Mouse (Mus musculus): ENCODE measurements around the gene 4930404H24Rik. TPM values are rescaled to one million over a fixed set of nuclear protein-coding genes. Genes with fewer than 3 reads are reported as not detected.
"Not testable (repeated sequence)": the region's sequence is repeated elsewhere in the genome, so short reads cannot be mapped to it uniquely, and the experiment has no call there.

Gene 4930404H24Rik
- polyA plus RNA-seq, 1 experiment from 2014 or later: not detected

GRCm38 (mm10) chr2:153483118-153483983, 9.2 kb upstream of the 4930404H24Rik start:
- ATAC-seq (ENCODE audit: low FRiP score, low read depth): no peak
- peak overlapping the region; percentile 50; the same call in 1 of the 2 replicates for H3K9ac ChIP-seq
- WGBS: 12% methylated on average over 20 of the region's 20 CpGs
- peak overlapping the region; percentile 50 for H3K4me2 ChIP-seq (replicated peaks)
- no peak overlapping the region for H3K27ac ChIP-seq
- peaks cover 28% of the 10 kb centered on the region for H3K4me1 ChIP-seq
- peaks cover 16% of the 10 kb centered on the region; the same call in 1 of the 2 replicates for H3K27me3 ChIP-seq
- no peaks in the 10 kb centered on the region for H3K36me3 ChIP-seq
- H3K4me3 ChIP-seq: 0 out of 2 replicates have a peak overlapping the region, but pooled peaks have one; percentile 10
- no peaks in the 10 kb centered on the region for H3K9me3 ChIP-seq

- 0 out of 2 replicates have a peak overlapping the region, but pooled peaks have one; percentile 50 for H3K4me2 ChIP-seq (replicated peaks)
Measured at GRCm38 (mm10) chr2:153484071-153484470, 8.5 kb upstream of the 4930404H24Rik start.

GRCm38 (mm10) chr2:153490116-153490515, 2.5 kb upstream of the 4930404H24Rik start:
- Histone ChIP-seq H3K36me3 (no peaks in the 10 kb centered on the region), H3K9ac (no peak overlapping the region), H3K4me2 (replicated peaks) (no peak overlapping the region), H3K27me3 (peaks cover 41% of the 10 kb centered on the region), H3K4me3 (no peak overlapping the region), H3K27ac (no peak overlapping the region), H3K9me3 (no peaks in the 10 kb centered on the region), H3K4me1 (peaks cover 31% of the 10 kb centered on the region)
- WGBS: 81% methylated on average over 1 of the region's 1 CpGs
- ATAC-seq (ENCODE audit: low FRiP score, low read depth): no peak

More at GRCm38 (mm10) chr2:153484071-153484470, 8.5 kb upstream of the 4930404H24Rik start:
- ATAC-seq (ENCODE audit: low FRiP score, low read depth): no peak
- peaks cover 28% of the 10 kb centered on the region for H3K4me1 ChIP-seq
- no peaks in the 10 kb centered on the region for H3K9me3 ChIP-seq
- peaks cover 16% of the 10 kb centered on the region; the same call in 1 of the 2 replicates for H3K27me3 ChIP-seq
- H3K36me3 ChIP-seq: no peaks in the 10 kb centered on the region
- H3K27ac ChIP-seq: no peak overlapping the region
- peak overlapping the region; percentile 50; the same call in 1 of the 2 replicates for H3K9ac ChIP-seq
- no peak overlapping the region for H3K4me3 ChIP-seq
- 53% methylated on average over 4 of the region's 4 CpGs for WGBS

GRCm38 (mm10) chr2:153490940-153491339, 1.6 kb upstream of the 4930404H24Rik start:
- no peak overlapping the region for H3K9ac ChIP-seq
- no peak overlapping the region for H3K27ac ChIP-seq
- H3K4me1 ChIP-seq: peaks cover 31% of the 10 kb centered on the region
- H3K27me3 ChIP-seq: peaks cover 41% of the 10 kb centered on the region
- no peak overlapping the region for H3K4me3 ChIP-seq
- no peak overlapping the region for H3K4me2 ChIP-seq (replicated peaks)
- no peaks in the 10 kb centered on the region for H3K36me3 ChIP-seq
- no peaks in the 10 kb centered on the region for H3K9me3 ChIP-seq
- ATAC-seq (ENCODE audit: low FRiP score, low read depth): no peak
- 24% methylated on average over 5 of the region's 5 CpGs for WGBS

- H3K4me3 ChIP-seq: peak overlapping the region; percentile 63
- WGBS: 9% methylated on average over 18 of the region's 18 CpGs
- peak overlapping the region; percentile 68; the same call in 1 of the 2 replicates for H3K9ac ChIP-seq
- no peak overlapping the region for H3K27ac ChIP-seq
- H3K4me1 ChIP-seq: peaks cover 31% of the 10 kb centered on the region
- ATAC-seq (ENCODE audit: low FRiP score, low read depth): no peak; the same call in 1 of the 2 replicates
- H3K27me3 ChIP-seq: peaks cover 41% of the 10 kb centered on the region
- no peaks in the 10 kb centered on the region for H3K36me3 ChIP-seq
- H3K9me3 ChIP-seq: no peaks in the 10 kb centered on the region
- H3K4me2 ChIP-seq (replicated peaks): peak overlapping the region; percentile 98
Measured at GRCm38 (mm10) chr2:153491512-153492178, 945 bp upstream of the 4930404H24Rik start.

- Histone ChIP-seq H3K4me3 (peak overlapping the region; percentile 63), H3K27me3 (peaks cover 41% of the 10 kb centered on the region), H3K9ac (peak overlapping the region; percentile 68), H3K27ac (no peak overlapping the region), H3K4me2 (replicated peaks) (peak overlapping the region; percentile 98), H3K9me3 (no peaks in the 10 kb centered on the region), H3K4me1 (peaks cover 31% of the 10 kb centered on the region), H3K36me3 (no peaks in the 10 kb centered on the region)
- WGBS: 1% methylated on average over 24 of the region's 24 CpGs
- ATAC-seq (ENCODE audit: low FRiP score, low read depth): peak; percentile 25
Measured at GRCm38 (mm10) chr2:153492179-153492517, 442 bp upstream of the 4930404H24Rik start.

- peaks cover 41% of the 10 kb centered on the region for H3K27me3 ChIP-seq
- 28% methylated on average over 2 of the region's 2 CpGs for WGBS
Measured at GRCm38 (mm10) chr2:153493393-153493731, 772 bp downstream of the 4930404H24Rik start.

GRCm38 (mm10) chr2:153493781-153494292, 1.2 kb downstream of the 4930404H24Rik start:
- Histone ChIP-seq H3K36me3 (no peaks in the 10 kb centered on the region), H3K4me3 (no peak overlapping the region), H3K27ac (no peak overlapping the region), H3K4me1 (peaks cover 31% of the 10 kb centered on the region), H3K27me3 (peaks cover 41% of the 10 kb centered on the region), H3K4me2 (replicated peaks) (no peak overlapping the region), H3K9me3 (no peaks in the 10 kb centered on the region), H3K9ac (no peak overlapping the region)
- WGBS: 9% methylated on average over 6 of the region's 6 CpGs
- ATAC-seq (ENCODE audit: low FRiP score, low read depth): no peak

More at GRCm38 (mm10) chr2:153493393-153493731, 772 bp downstream of the 4930404H24Rik start:
- ATAC-seq (ENCODE audit: low FRiP score, low read depth): no peak
- Histone ChIP-seq H3K9ac (no peak overlapping the region), H3K9me3 (no peaks in the 10 kb centered on the region), H3K4me3 (peak overlapping the region; percentile 63), H3K4me2 (replicated peaks) (peak overlapping the region; percentile 98), H3K27ac (no peak overlapping the region), H3K36me3 (no peaks in the 10 kb centered on the region), H3K4me1 (peaks cover 31% of the 10 kb centered on the region)

- Histone ChIP-seq H3K27me3 (peaks cover 40% of the 10 kb centered on the region), H3K4me1 (peaks cover 31% of the 10 kb centered on the region), H3K4me2 (replicated peaks) (no peak overlapping the region), H3K27ac (no peak overlapping the region; the same call in 1 of the 2 replicates), H3K4me3 (no peak overlapping the region), H3K9me3 (no peaks in the 10 kb centered on the region), H3K9ac (no peak overlapping the region), H3K36me3 (no peaks in the 10 kb centered on the region)
- ATAC-seq (ENCODE audit: low FRiP score, low read depth): 0 out of 2 replicates have a peak, but pooled peaks have one; percentile 17
- WGBS: 21% methylated on average over 9 of the region's 9 CpGs
Measured at GRCm38 (mm10) chr2:153494293-153494811, 1.8 kb downstream of the 4930404H24Rik start.

GRCm38 (mm10) chr2:153495391-153495790, 2.8 kb downstream of the 4930404H24Rik start:
- not testable (repeated sequence) for H3K9ac ChIP-seq; H3K36me3 ChIP-seq; H3K9me3 ChIP-seq; H3K4me3 ChIP-seq; H3K4me2 ChIP-seq (replicated peaks); ATAC-seq (ENCODE audit: low FRiP score, low read depth); H3K27ac ChIP-seq
- H3K27me3 ChIP-seq: peaks cover 30% of the 10 kb centered on the region
- H3K4me1 ChIP-seq: peaks cover 31% of the 10 kb centered on the region
- WGBS: 93% methylated on average over 4 of the region's 4 CpGs

GRCm38 (mm10) chr2:153495818-153496217, 3.2 kb downstream of the 4930404H24Rik start:
- 80% methylated on average over 4 of the region's 4 CpGs for WGBS
- no peaks in the 10 kb centered on the region for H3K9me3 ChIP-seq
- H3K36me3 ChIP-seq: no peaks in the 10 kb centered on the region
- ATAC-seq (ENCODE audit: low FRiP score, low read depth): no peak
- H3K27me3 ChIP-seq: peaks cover 26% of the 10 kb centered on the region
- H3K4me3 ChIP-seq: no peak overlapping the region
- no peak overlapping the region for H3K9ac ChIP-seq
- H3K27ac ChIP-seq: no peak overlapping the region
- H3K4me2 ChIP-seq (replicated peaks): no peak overlapping the region
- peaks cover 31% of the 10 kb centered on the region for H3K4me1 ChIP-seq

- Histone ChIP-seq H3K4me1 (peaks cover 31% of the 10 kb centered on the region), H3K36me3 (no peaks in the 10 kb centered on the region), H3K9me3 (no peaks in the 10 kb centered on the region), H3K4me3 (no peak overlapping the region), H3K27ac (no peak overlapping the region), H3K27me3 (peaks cover 21% of the 10 kb centered on the region), H3K9ac (no peak overlapping the region), H3K4me2 (replicated peaks) (no peak overlapping the region)
- no peak for ATAC-seq (ENCODE audit: low FRiP score, low read depth)
- WGBS: 83% methylated on average over 6 of the region's 6 CpGs
Measured at GRCm38 (mm10) chr2:153496301-153496700, 3.7 kb downstream of the 4930404H24Rik start.

Data from limb, embryonic 13.5 days (tissue).